Mouse (Mus musculus) hindbrain, embryonic 12.5 days (tissue): ENCODE results near the gene Elf2. TPM values are rescaled to one million over a fixed set of nuclear protein-coding genes. Genes with fewer than 3 reads are reported as not detected.
A peak's percentile ranks its signal among the peaks of the same experiment; 100 is the strongest.
"Not testable (repeated sequence)": the region's sequence is repeated elsewhere in the genome, so short reads cannot be mapped to it uniquely, and the experiment has no call there.

Experiments used
- ATAC-seq: fragments of 200-750 bp; cut with Nextera tagmentation; 2 replicates; pipeline ENCODE4 v1.8.0; 2017; ENCODE audit warnings: moderate TSS enrichment; ENCODE audit not compliant: low FRiP score
- H3K27ac ChIP-seq: fragments of 300-500 bp; sonication (generic); 2 replicates; pipeline ENCODE4 v1.5.1; 2016; ENCODE audit warnings: mild to moderate bottlenecking
- H3K27me3 ChIP-seq: fragments of 300-500 bp; sonication (generic); 2 replicates; pipeline ENCODE4 v1.6.1; 2016; ENCODE audit warnings: mild to moderate bottlenecking
- H3K36me3 ChIP-seq: fragments of 300-500 bp; sonication (generic); 2 replicates; pipeline ENCODE4 v1.6.1; 2016; ENCODE audit warnings: mild to moderate bottlenecking
- H3K4me1 ChIP-seq: fragments of 300-500 bp; sonication (generic); 2 replicates; pipeline ENCODE4 v1.6.1; 2016
- H3K4me2 ChIP-seq: fragments of 300-500 bp; sonication (generic); replicated peaks from 2 replicates; pipeline ENCODE4 v1.6.1; 2016; ENCODE audit warnings: mild to moderate bottlenecking
- H3K4me3 ChIP-seq: fragments of 300-500 bp; sonication (generic); 2 replicates; pipeline ENCODE4 v1.5.1; 2016; ENCODE audit warnings: mild to moderate bottlenecking
- H3K9ac ChIP-seq: fragments of 300-500 bp; sonication (generic); 2 replicates; pipeline ENCODE4 v1.6.1; 2016; ENCODE audit warnings: mild to moderate bottlenecking, moderate library complexity
- H3K9me3 ChIP-seq: fragments of 300-500 bp; sonication (generic); replicated peaks from 2 replicates; pipeline ENCODE4 v1.6.1; 2016; ENCODE audit warnings: mild to moderate bottlenecking
- WGBS: fragments of 180-500 bp; shearing (Covaris S2); methylation state at CpG from one replicate; pipeline ENCODE4 v1.1.7; 2016; 5-methylcytosine and 5-hydroxymethylcytosine counted together
- polyA plus RNA-seq: library from polyadenylated mRNA; unstranded; fragments of >200 nt; fragmentation: Nextera tagmentation; extraction: Ambion mirVana; gene quantifications from 2 replicates; pipeline ENCODE4 v1.2.1, GENCODE M21; 2016

Elf2 gene
- polyA plus RNA-seq, 1 experiment from 2014 or later, result 46.7 TPM

DNA sequence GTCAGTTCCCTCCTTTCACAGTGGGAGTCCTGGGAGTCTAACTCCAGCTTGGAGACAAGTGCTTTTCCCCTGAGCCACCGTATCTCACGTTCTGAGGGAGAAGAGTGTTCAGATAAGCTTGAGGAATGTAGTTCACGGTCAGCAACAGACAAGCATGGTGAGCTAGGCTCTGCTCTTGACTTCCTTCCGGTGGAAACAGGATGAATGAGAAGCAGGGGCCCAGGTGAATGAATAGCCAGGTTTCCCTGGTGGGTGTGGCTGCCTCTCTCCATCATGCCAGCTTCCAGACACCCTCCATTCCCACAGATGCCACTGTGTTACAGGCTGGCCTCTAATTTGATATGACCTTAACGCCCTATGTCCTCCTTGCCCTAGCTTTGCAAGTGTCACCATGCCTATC lies 16.6 kb upstream of the Elf2 start:
- no peak for ATAC-seq
- 51% methylated on average over 5 of the region's 5 CpGs for WGBS

DNA sequence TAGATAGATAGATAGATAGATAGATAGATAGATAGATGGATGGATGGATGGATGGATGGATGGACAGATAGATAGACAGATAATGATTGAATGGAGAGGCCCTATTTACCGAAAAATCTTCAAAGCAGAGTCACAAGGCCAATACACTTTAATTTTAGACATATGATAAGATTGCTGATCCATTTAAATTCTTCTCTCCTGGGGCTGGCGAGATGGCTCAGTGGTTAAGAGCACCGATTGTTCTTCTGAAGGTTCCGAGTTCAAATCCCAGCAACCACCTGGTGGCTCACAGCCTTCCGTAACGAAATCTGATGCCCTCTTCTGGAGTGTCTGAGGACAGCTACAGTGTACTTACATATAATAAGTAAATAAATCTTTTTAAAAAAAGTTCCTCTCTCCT lies 14.5 kb upstream of the Elf2 start:
- WGBS, result 88% methylated on average over 6 of the region's 6 CpGs
- not testable (repeated sequence) for H3K4me3 ChIP-seq, H3K4me2 ChIP-seq, ATAC-seq, H3K36me3 ChIP-seq, H3K27ac ChIP-seq, H3K9me3 ChIP-seq, H3K9ac ChIP-seq, H3K4me1 ChIP-seq
- H3K27me3 ChIP-seq, result peaks cover 22% of the 10 kb centered on the region

More for the DNA sequence above, 16.6 kb upstream of the Elf2 start:
- Histone ChIP-seq H3K27me3 (peaks cover 27% of the 10 kb centered on the region), H3K4me2 (no peak overlapping the region), H3K9ac (no peak overlapping the region), H3K4me3 (no peak overlapping the region), H3K36me3 (no peaks in the 10 kb centered on the region), H3K4me1 (peaks cover 4% of the 10 kb centered on the region), H3K27ac (no peak overlapping the region), H3K9me3 (no peaks in the 10 kb centered on the region)

DNA sequence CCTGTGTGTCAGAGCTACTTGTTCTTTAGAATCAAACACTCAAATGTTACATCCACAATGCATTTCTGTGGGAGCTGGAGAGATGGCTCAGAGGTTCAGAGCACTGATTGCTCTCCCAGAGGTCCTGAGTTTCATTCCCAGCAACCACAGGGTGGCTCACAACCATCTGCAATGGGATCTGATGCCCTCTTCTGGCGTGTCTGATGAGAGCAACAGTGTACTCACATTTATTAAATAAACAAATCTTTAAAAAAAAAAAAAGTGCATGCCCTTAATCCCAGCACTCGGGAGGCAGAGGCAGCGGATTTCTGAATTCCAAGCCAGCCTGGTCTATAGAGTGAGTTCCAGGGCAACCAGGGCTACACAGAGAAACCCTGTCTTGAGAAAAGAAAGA lies 13.6 kb upstream of the Elf2 start:
- H3K4me2 ChIP-seq, result no peak overlapping the region
- ATAC-seq, result no peak
- H3K4me3 ChIP-seq, result no peak overlapping the region
- 76% methylated on average over 3 of the region's 3 CpGs for WGBS
- no peaks in the 10 kb centered on the region for H3K36me3 ChIP-seq
- peaks cover 4% of the 10 kb centered on the region for H3K4me1 ChIP-seq
- H3K27ac ChIP-seq, result no peak overlapping the region
- no peak overlapping the region for H3K9ac ChIP-seq
- H3K9me3 ChIP-seq, result no peaks in the 10 kb centered on the region
- H3K27me3 ChIP-seq, result peaks cover 15% of the 10 kb centered on the region

DNA sequence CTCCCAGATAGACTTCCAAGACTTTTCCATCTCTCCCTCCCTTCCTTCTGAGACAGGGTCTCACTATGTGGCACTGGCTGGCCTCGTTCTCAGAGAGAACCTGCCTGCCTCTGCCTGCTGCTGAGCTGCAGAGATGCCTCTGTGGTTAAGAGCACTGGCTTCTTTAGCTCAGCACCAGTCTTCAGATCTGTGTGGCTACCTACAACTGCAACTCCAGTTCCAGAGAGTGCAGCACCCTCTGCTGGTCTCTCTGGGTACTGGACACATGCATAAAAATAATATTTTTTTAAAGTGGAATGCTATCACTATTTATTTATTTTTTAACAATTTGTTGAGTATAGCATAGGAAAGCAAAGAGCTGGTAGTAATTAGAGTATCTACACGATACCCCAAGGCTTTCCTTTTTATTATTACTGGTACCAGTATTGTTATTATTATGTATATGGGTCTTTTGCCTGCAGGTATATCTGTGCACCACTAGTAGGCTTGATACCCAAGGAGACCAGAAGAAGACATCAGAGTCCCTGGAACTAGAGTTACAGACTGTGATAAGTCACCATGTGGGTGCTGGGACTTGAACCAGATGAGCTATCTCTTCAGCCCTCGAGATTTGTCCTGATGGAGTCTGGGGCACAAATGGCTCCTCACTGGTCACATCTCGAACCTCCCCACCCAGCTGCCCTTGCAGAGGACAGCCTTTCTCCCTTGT lies 13.0 kb upstream of the Elf2 start:
- Histone ChIP-seq H3K4me1 (no peaks in the 10 kb centered on the region; the same call in 1 of the 2 replicates), H3K27me3 (peaks cover 10% of the 10 kb centered on the region), H3K9ac (no peak overlapping the region), H3K4me3 (no peak overlapping the region), H3K27ac (no peak overlapping the region), H3K4me2 (no peak overlapping the region), H3K36me3 (no peaks in the 10 kb centered on the region), H3K9me3 (no peaks in the 10 kb centered on the region)
- 74% methylated on average over 4 of the region's 4 CpGs for WGBS
- no peak for ATAC-seq

DNA sequence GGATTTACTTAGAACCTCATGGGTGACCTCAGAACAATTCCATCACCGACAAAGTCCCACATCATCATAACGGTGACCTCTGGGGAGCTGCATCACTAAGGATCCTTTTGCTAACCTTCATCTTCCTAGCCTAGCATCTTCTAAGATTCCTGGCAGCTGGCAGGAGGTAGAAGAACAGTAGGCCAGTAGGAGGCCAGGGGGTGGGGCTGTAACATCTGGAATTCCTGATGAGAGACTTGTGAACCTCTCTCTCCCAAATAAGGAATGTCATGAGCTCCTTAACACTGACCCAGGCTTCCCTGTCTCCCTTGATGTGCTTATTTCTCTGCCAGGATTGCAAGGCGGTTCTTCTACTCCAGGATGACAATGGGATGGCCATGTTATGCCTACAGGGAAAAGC lies 10.3 kb upstream of the Elf2 start:
- Histone ChIP-seq H3K9ac (no peak overlapping the region), H3K4me2 (no peak overlapping the region), H3K27ac (no peak overlapping the region), H3K9me3 (no peaks in the 10 kb centered on the region), H3K27me3 (no peaks in the 10 kb centered on the region), H3K36me3 (no peaks in the 10 kb centered on the region), H3K4me3 (no peak overlapping the region), H3K4me1 (no peaks in the 10 kb centered on the region)
- no peak for ATAC-seq
- WGBS, result 28% methylated on average over 3 of the region's 3 CpGs

DNA sequence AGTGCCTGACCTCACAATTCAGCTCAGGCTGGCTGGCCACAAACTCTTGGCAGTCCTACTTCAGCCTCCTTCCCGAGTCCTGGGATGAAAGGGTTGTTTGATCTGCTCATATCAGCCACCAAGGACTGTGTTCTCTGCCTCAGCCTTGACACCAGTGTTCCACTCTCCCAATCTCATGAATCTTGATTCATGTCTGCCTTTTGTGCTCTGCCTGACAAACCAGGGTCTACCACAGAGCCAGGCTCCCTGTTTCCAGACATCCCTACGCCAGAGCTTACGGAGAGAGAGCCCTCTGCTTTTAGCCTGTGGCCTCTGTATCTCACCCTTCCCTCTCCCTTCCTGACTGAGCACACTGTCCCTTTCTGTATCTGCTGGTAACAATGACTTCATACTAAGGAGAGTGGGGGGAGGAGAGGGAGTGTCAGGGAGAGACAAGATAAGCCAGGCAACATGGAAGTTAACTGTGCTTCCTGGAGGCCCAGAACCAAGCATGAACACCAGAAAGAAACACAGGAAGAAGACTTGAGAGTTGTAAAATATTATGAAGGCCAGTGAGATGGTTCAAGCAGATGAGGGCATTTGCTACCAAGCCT lies 8.3 kb upstream of the Elf2 start:
- WGBS, result 51% methylated on average over 3 of the region's 3 CpGs
- H3K27ac ChIP-seq, result no peak overlapping the region

DNA sequence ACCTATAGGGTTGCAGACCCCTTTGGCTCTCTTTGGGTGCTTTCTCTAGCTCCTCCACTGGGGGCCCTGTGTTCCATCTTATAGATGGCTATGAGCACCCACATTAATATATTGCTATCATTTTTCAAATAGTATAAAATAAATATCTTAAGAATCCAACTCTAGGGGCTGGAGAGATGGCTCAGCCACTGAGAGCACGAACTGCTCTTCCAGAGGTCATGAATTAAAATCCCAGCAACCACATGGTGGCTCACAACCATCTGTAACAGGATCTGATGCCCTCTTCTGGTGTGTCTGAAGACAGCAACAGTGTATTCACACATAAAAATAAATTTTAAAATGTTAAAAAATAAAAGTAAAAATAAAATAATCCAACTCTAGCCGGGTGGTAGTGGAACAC lies 4.6 kb upstream of the Elf2 start:
- not testable (repeated sequence) for H3K4me3 ChIP-seq, H3K9me3 ChIP-seq, H3K4me1 ChIP-seq, H3K27me3 ChIP-seq, H3K9ac ChIP-seq, H3K27ac ChIP-seq, H3K36me3 ChIP-seq, ATAC-seq, H3K4me2 ChIP-seq
- WGBS, result 87% methylated on average over 2 of the region's 2 CpGs

More for the DNA sequence above, 8.3 kb upstream of the Elf2 start:
- Histone ChIP-seq H3K27me3 (no peaks in the 10 kb centered on the region), H3K4me2 (no peak overlapping the region), H3K9me3 (no peaks in the 10 kb centered on the region), H3K36me3 (no peaks in the 10 kb centered on the region), H3K4me3 (no peak overlapping the region), H3K9ac (no peak overlapping the region), H3K4me1 (no peaks in the 10 kb centered on the region)
- no peak for ATAC-seq

DNA sequence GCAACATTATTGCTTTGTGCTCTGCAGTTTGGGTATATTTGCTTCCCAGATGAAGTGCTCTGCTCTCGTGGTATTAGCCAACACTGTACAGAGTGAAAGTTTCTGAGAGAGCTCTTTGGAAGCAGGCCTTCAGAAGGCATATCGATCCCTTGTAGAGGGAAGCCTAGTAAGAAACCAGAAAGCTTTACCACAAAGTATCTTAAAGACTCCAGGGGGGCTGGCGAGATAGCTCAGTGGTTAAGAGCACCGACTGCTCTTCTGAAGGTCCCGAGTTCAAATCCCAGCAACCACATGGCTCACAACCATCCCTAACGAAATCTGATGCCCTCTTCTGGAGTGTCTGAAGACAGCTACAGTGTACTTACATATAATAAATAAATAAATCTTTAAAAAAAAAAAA lies 3.7 kb upstream of the Elf2 start:
- H3K4me3 ChIP-seq, H3K9ac ChIP-seq, H3K4me1 ChIP-seq, H3K4me2 ChIP-seq, H3K27ac ChIP-seq, H3K36me3 ChIP-seq, H3K9me3 ChIP-seq, H3K27me3 ChIP-seq, ATAC-seq: not testable (repeated sequence)
- WGBS, result 92% methylated on average over 6 of the region's 6 CpGs

- Histone ChIP-seq H3K27me3 (no peaks in the 10 kb centered on the region), H3K4me2 (no peak overlapping the region), H3K27ac (no peak overlapping the region), H3K4me1 (peaks cover 13% of the 10 kb centered on the region), H3K9ac (no peak overlapping the region), H3K4me3 (no peak overlapping the region), H3K9me3 (no peaks in the 10 kb centered on the region), H3K36me3 (no peaks in the 10 kb centered on the region)
- WGBS, result 96% methylated on average over 4 of the region's 4 CpGs
- ATAC-seq, result no peak
Measured at GRCm38 (mm10) chr3:51343260-51343659, 2.8 kb upstream of the Elf2 start.

DNA sequence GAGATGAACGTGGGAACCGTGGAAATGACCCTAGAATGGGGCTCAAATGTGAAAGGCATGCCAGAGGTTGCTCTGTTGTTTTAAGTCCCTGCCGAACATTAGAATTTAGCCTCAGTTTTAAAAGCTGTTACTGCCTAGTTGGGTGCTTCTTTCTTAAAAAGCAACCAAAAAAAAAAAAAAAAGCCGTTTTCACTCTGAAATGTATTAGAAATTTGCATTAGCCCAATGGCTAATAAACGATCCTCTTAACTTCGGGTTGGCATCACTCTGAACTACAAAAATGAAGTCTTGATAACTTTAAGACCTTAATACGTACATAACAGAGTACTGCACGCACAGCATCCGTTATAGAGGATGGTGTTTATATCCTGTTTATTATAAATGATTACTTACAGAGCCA lies 1.7 kb upstream of the Elf2 start:
- no peaks in the 10 kb centered on the region for H3K9me3 ChIP-seq
- no peaks in the 10 kb centered on the region for H3K27me3 ChIP-seq
- peak overlapping the region; percentile 97 for H3K9ac ChIP-seq
- peaks cover 15% of the 10 kb centered on the region for H3K4me1 ChIP-seq
- H3K4me2 ChIP-seq, result peak overlapping the region; percentile 61
- peak overlapping the region; percentile 100 for H3K27ac ChIP-seq
- H3K36me3 ChIP-seq, result no peaks in the 10 kb centered on the region
- peak overlapping the region; percentile 95 for H3K4me3 ChIP-seq
- 11% methylated on average over 9 of the region's 9 CpGs for WGBS
- no peak for ATAC-seq

- Histone ChIP-seq H3K27ac (peak overlapping the region; percentile 100), H3K4me1 (peaks cover 15% of the 10 kb centered on the region), H3K27me3 (no peaks in the 10 kb centered on the region), H3K9me3 (no peaks in the 10 kb centered on the region), H3K4me3 (peak overlapping the region; percentile 95), H3K36me3 (no peaks in the 10 kb centered on the region), H3K9ac (peak overlapping the region; percentile 97), H3K4me2 (peak overlapping the region; percentile 61)
- ATAC-seq, result peak; percentile 84
- under 1% methylated on average over 79 of the region's 86 CpGs for WGBS
Measured at GRCm38 (mm10) chr3:51341268-51342081, 1.0 kb upstream of the Elf2 start.

- Histone ChIP-seq H3K4me1 (peaks cover 15% of the 10 kb centered on the region), H3K9ac (peak overlapping the region; percentile 97), H3K4me3 (peak overlapping the region; percentile 95), H3K9me3 (no peaks in the 10 kb centered on the region), H3K36me3 (no peaks in the 10 kb centered on the region), H3K4me2 (peak overlapping the region; percentile 61), H3K27ac (peak overlapping the region; percentile 100), H3K27me3 (no peaks in the 10 kb centered on the region)
- ATAC-seq, result peak; percentile 64
- under 1% methylated on average over 97 of the region's 113 CpGs for WGBS
Measured at GRCm38 (mm10) chr3:51339734-51340551, 520 bp downstream of the Elf2 start.
